Mouse (Mus musculus) spleen, embryonic (tissue): Measurements from ENCODE around the gene Nup35.

ENCODE experiments used
- CTCF ChIA-PET: fragments of 350-600 bp; sonication (Branson Sonifier 250); formaldehyde crosslinking; loops from one replicate; lab custom pipeline; 2022; lab: Charles Lee

Nup35 gene

GRCm38 (mm10) chr2:80616854-80617737 lies at the start of gene Nup35, which contains the start of gene Dusp19:
TSS of gene Nup35 (plus strand) at chr2:80617236.
TSS of gene Dusp19 (plus strand) at chr2:80617045.
- CTCF ChIA-PET, result no interaction called here

- CTCF ChIA-PET, result no interaction called here
Observed at GRCm38 (mm10) chr2:80567411-80567810, 49.6 kb upstream of the Nup35 start.

DNA sequence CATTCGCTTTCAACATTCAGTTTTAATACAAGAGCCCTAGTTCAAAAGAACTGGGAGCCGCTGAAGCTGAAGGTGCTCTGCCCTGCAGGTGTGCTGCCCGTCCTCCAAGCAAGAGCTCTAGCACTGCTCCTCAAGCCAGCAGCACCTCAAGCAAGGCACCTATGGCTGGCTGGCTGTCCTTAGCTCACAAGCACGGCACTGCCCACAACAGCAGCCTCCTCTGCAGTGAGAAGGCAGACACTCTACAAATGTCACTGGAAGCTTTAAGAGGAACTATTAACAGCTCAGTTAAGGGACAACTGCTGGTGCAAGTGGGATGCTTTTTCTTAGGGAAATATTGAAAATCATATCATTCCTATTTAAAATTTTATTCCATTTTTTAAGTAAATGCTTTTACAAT lies 46.4 kb upstream of the Nup35 start:
- CTCF ChIA-PET, result interaction anchor here (0.6 kb wide), 1 partner anchor 35 kb away, joined by 9 read pairs; no protein-coding TSS in a partner anchor

GRCm38 (mm10) chr2:80577286-80577685 lies 39.8 kb upstream of the Nup35 start:
- CTCF ChIA-PET, result no interaction called here

DNA sequence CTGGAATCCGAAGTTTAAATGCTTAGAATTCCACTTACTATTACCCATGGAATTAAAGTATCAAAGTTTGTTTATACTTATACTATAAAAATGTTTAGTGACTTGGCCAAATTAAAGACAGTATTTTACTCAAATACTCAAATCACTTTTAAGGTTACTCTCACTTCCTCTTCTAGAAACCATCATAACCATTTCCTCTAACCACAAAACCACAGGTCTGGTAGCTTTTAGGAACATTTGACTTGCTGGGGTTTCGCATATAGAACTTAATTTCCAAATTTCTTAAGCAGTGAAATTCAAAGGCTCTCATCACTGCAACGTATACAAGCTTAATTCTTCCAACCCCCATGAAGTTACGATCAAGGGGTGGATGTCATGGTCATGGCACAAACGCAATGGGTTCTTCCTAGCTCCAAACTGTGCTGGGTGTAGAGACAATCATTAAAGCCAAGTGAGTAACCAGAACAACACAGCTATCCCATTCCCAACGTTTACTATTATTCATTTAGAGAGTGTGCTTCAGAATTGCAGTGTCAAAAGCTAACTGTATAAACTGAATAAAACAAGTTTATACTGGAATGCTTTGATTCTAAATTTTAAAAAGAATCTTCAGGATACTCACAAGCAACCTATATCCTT lies 37.7 kb upstream of the Nup35 start:
- CTCF ChIA-PET, result no interaction called here

DNA sequence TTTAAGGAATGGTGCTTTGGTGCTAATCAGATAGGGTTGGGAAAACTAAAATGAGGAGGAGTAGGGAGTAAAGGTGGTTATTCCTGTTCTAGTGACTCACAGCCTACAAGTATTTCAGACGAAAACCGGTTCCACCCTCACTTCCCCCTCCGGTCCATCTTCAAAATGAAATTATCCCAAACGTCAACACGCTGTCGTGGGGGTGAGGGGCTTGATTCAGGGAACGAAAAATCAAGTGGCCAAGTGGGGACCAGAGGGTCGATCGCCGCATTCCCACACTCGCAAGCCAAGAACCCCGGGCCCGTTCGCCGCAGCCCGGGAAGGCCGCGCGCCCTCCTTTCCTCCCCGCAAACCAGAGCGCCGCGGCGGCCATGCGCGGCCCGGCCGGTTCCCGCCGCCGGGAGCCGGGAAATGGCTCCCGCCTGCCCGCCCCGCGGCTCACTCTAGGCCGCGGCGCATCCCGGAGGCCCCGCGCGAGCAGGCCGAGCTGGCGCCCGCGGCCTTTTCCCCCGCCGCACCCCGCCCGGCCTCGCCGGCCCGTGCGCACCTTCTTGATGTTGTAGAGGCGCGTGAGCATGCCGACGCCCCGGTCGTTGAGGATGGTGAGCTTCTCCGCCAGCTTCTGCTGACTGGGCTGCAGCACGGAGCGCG lies 36.6 kb upstream of the Nup35 start:
- CTCF ChIA-PET, result no interaction called here

DNA sequence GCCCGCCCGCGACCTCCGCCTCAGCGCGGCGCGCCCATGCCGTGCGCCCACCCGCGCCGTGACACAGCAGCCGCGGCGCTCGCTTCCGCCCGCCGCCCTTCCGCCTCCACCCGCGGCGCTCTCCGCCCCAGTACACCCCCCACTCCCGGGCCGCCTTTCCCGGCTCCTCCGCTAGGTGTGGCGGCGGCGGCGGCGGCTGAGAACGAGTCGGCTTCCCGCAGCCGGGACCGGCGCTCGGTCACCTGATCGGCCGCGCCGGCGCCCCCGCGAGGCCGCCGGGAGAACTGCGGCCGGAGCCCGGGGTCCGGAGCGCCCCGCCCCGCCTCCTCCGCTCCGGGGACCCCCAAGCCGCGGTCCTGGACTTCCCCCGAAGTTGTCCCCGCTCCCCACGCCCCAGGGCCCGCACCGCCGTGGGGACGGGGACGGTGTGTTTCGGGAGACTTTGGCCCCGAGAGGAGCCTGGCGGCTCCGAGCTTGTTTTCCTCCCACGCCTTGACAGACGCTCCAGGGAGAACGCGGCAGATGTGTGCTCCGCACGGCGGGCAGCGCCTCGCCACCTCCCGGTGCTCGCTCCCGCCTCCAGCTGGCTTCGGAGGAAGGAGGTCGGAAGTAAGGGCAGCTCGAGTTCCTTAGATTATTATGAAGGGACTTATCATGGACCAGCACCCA lies 35.9 kb upstream of the Nup35 start, which contains the start of gene Nckap1:
Nckap1 (minus strand) TSS at position 338 of the 669 bp plus-strand sequence.
- CTCF ChIA-PET, result no interaction called here

GRCm38 (mm10) chr2:80582356-80582755 lies 34.7 kb upstream of the Nup35 start:
- CTCF ChIA-PET, result interaction anchor here (0.6 kb wide), 1 partner anchor 1848 kb away, joined by 3 read pairs; no protein-coding TSS in a partner anchor

- CTCF ChIA-PET, result no interaction called here
Observed at GRCm38 (mm10) chr2:80594215-80594918, 22.7 kb upstream of the Nup35 start.

GRCm38 (mm10) chr2:80596960-80597359 lies 20.1 kb upstream of the Nup35 start:
- CTCF ChIA-PET, result no interaction called here

DNA sequence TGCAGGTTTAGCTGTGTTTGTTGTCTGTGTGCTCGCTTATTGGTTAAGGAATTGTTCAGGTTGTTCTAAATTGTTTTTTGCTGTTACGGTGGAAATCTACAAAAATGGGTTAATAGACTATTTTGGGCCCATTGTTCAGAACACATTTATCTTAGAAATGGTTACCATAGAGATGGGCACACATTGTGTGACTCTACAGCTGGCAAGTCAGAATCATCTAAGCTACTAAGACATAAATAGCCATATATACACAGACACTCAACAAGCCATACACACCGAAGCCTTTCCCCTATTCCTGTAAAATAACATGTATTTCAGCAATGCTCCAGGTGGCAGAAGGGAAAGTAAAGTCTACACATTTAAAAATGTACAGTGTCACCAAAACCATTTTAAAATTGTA lies 17.2 kb upstream of the Nup35 start:
- CTCF ChIA-PET, result no interaction called here

DNA sequence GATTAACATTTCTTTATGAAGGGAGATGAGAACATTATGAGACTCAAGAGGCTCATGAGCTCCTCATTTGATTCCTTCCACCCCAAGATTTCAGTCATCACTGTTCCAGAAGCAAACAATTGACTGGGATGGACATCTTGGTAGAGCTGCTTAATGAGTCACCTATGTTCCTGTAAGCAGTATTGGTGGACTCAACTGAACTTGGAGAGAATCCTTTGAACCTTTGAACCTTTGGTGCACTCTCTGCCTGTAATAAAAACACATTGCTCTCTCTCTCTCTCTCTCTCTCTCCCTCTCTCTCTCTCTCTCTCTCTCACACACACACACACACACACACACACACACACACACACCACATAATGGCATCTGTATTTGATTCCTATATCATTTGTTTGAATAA lies 16.4 kb upstream of the Nup35 start:
- CTCF ChIA-PET, result no interaction called here

- CTCF ChIA-PET, result no interaction called here
Observed at GRCm38 (mm10) chr2:80602756-80603155, 14.3 kb upstream of the Nup35 start.

DNA sequence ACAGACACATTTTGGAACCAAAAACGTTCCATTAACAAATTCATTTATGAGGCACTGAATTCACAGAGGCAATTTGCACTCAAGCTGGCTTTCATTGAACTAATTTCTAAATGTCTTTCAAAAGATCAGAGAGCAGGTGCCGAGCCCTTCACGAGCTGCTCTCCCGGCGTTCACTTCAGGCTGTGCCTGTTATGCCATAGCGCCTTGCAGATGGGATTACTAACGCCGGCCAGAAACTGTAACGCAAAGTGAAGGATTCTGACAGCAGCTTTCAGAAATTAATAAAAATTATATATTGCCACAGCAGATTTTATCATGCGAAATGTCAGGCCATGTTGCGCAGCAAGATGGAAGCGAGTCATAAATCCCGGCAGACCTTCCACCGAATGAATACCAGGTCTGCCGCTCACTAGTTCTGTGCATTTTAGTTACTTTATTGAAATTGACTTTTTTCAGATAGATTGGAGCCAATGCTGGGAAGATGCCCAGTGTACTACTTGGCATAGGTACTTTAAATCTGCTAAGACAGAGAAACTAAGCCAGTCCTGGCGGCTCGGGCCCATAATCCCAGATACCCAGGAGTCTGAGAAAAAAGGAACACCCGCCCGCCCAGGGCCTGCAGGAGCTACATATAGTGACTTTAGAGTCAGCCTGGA lies 13.1 kb upstream of the Nup35 start:
- CTCF ChIA-PET, result no interaction called here

- CTCF ChIA-PET, result no interaction called here
Observed at GRCm38 (mm10) chr2:80612286-80612685, 4.8 kb upstream of the Nup35 start.

DNA sequence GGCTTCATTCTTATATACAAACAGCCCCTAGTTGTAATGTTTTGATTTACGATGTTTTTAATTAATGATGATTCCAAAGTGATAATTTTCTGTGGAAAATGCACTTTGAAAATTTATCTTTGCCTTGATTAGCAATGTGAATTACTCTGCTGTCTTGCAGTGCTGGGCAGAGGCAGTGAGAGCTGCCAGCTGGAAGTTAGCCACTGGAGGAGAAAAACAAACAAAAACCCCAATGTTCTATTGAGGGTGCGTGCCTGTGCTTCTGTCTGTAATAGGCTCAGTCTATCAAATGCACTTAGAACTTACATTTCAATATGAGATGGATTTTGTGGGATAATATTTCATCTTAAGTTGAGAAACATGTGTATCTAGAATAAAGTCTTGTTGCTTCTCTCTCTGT lies 4.2 kb upstream of the Nup35 start:
- CTCF ChIA-PET, result no interaction called here

- CTCF ChIA-PET, result no interaction called here
Observed at GRCm38 (mm10) chr2:80618991-80619390, 2.0 kb downstream of the Nup35 start.

GRCm38 (mm10) chr2:80621921-80622320 lies 4.9 kb downstream of the Nup35 start:
- CTCF ChIA-PET, result no interaction called here

DNA sequence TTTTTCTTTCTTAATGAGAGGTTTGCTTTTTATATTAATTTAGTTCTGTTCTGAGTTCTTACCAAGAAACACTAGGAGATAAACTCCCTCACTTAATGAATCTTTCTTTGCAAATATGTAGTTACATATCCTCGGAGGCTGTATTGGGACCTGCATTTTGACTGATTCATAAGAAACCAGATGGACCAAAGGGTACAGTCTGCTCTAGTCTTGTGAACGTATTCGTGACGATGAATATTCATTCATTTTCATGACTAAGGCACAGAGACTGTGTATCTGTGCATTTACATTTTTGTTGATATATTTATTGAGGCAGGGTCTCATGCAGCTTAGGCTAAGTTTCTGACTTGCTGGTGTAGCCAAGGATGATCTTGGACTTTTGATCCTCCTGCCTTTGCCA lies 7.5 kb downstream of the Nup35 start:
- CTCF ChIA-PET, result no interaction called here

DNA sequence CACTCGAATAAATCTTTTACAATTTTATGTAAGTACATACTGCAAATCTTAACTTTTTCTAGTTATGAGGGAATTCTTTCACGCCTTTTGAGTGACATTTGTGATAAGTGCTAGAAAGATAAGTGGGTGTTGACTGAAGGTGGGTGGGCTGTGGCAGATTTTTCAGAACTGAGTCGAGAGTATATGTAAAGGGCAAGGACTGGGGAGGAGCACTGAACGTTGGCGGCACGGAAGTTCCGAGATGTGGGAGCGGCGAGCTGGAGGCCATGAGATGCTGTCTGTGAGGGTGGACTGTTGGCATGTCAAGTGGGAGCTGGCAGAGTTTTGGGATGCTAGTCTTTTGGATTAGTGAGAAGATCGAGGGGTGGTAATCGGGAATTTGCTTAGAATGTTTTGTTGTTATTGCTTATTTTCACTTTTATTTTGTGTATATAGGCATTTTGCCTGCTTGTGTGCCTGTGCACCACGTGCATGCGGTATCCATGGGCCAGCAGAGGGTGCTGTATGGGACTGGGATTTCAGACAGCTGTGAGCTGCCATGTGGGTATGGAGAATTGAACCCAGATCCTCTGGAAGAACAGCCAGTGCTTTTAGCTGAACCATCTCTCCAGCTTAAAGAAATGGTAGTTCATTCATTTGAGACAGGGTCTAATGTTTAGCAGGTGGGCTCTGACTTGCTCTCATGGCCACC lies 15.4 kb downstream of the Nup35 start:
- CTCF ChIA-PET, result no interaction called here
